Mouse (Mus musculus) spleen, adult 10 weeks (tissue): ENCODE data around the gene Sorl1. TPM values are rescaled to one million over a fixed set of nuclear protein-coding genes. Genes with fewer than 3 reads are reported as not detected.

ENCODE experiments used
- polyA plus RNA-seq: library from polyadenylated mRNA; stranded (reverse); fragments of 350-450 nt; fragmentation: Illumina TruSeq; extraction: RNeasy Lipid Tissue Mini Kit (QIAGEN cat#74804); gene quantifications from one replicate; pipeline ENCODE4 v1.2.3, GENCODE M21; 2015; ENCODE audit warnings: low replicate concordance; ENCODE audit not compliant: insufficient read depth

The Sorl1 gene
- 82.5 TPM for polyA plus RNA-seq

GRCm38 (mm10) chr9:42123713-42124576, at the start of gene Sorl1:
TSS of gene Sorl1 (minus strand) at chr9:42124297.

Other genes with a start within 250 kb of the Sorl1 start
- 41.9 TPM for gene Sc5d, start 140.0 kb upstream of the Sorl1 start, polyA plus RNA-seq